Mouse (Mus musculus): ENCODE measurements around the gene Gnat3.
"Not testable (repeated sequence)": the region's sequence is repeated elsewhere in the genome, so short reads cannot be mapped to it uniquely, and the experiment has no call there.

The Gnat3 gene

GRCm38 (mm10) chr5:17962249-17962648 is at the start of gene Gnat3:
Gene Gnat3 (plus strand): TSS chr5:17962549.
- DNase-seq, result no peak

- peak; percentile 28 to 51 for DNase-seq
Observed at GRCm38 (mm10) chr5:17918966-17919365, 43.4 kb upstream of the Gnat3 start.

- no peak for DNase-seq
Observed at GRCm38 (mm10) chr5:17923648-17924047, 38.7 kb upstream of the Gnat3 start.

GRCm38 (mm10) chr5:17924085-17924518 is 38.2 kb upstream of the Gnat3 start:
- no peak for DNase-seq

GRCm38 (mm10) chr5:17928471-17928870 is 33.9 kb upstream of the Gnat3 start:
- DNase-seq, result no peak

- no peak for DNase-seq
Observed at GRCm38 (mm10) chr5:17929006-17929567, 33.3 kb upstream of the Gnat3 start.

- DNase-seq, result not testable (repeated sequence)
Observed at GRCm38 (mm10) chr5:17931588-17931987, 30.8 kb upstream of the Gnat3 start.

- no peak for DNase-seq
Observed at GRCm38 (mm10) chr5:17934501-17934900, 27.8 kb upstream of the Gnat3 start.

GRCm38 (mm10) chr5:17938170-17938939 is 24.0 kb upstream of the Gnat3 start:
- no peak for DNase-seq

- DNase-seq, result no peak
Observed at GRCm38 (mm10) chr5:17956468-17956867, 5.9 kb upstream of the Gnat3 start.

- peak; percentile 3 to 5 for DNase-seq
Observed at GRCm38 (mm10) chr5:17969704-17970390, 7.5 kb downstream of the Gnat3 start.

GRCm38 (mm10) chr5:17970391-17970730 is 8.0 kb downstream of the Gnat3 start:
- DNase-seq, result no peak

GRCm38 (mm10) chr5:17980501-17981121 is 18.3 kb downstream of the Gnat3 start:
- DNase-seq, result no peak

GRCm38 (mm10) chr5:17982770-17983169 is 20.4 kb downstream of the Gnat3 start:
- DNase-seq, result no peak

GRCm38 (mm10) chr5:17984522-17984921 is 22.2 kb downstream of the Gnat3 start:
- DNase-seq, result no peak

GRCm38 (mm10) chr5:17986611-17987010 is 24.3 kb downstream of the Gnat3 start:
- no peak for DNase-seq

GRCm38 (mm10) chr5:17990618-17991017 is 28.3 kb downstream of the Gnat3 start:
- no peak for DNase-seq

- DNase-seq, result no peak
Observed at GRCm38 (mm10) chr5:17999570-17999969, 37.2 kb downstream of the Gnat3 start.

- DNase-seq, result no peak
Observed at GRCm38 (mm10) chr5:18000185-18000584, 37.8 kb downstream of the Gnat3 start.

GRCm38 (mm10) chr5:18001646-18002045 is 39.3 kb downstream of the Gnat3 start:
- no peak for DNase-seq

GRCm38 (mm10) chr5:18003675-18004074 is 41.3 kb downstream of the Gnat3 start:
- no peak for DNase-seq

GRCm38 (mm10) chr5:18004824-18005611 is 42.7 kb downstream of the Gnat3 start:
- DNase-seq, result peak in 1 of 2 experiments; percentile 3

- peak in 1 of 2 experiments; percentile 4 for DNase-seq
Observed at GRCm38 (mm10) chr5:18006157-18006556, 43.8 kb downstream of the Gnat3 start.
